Mouse (Mus musculus) liver, postnatal 0 days (tissue): Measurements from ENCODE around the gene Fn3k. TPM values are rescaled to one million over a fixed set of nuclear protein-coding genes. Genes with fewer than 3 reads are reported as not detected.

Source experiments
- ATAC-seq: fragments of 200-750 bp; cut with Nextera tagmentation; 2 replicates; pipeline ENCODE4 v1.8.0; 2017; ENCODE audit warnings: mild to moderate bottlenecking, moderate library complexity
- DNase-seq: peaks from one replicate; pipeline ENCODE4 v3.0.0-alpha.2; 2016
- H3K27ac ChIP-seq: fragments of 300-500 bp; sonication (generic); 2 replicates; pipeline ENCODE4 v1.5.1; 2014; ENCODE audit warnings: antibody characterized with exemption, moderate library complexity, mild to moderate bottlenecking, low read depth
- H3K27me3 ChIP-seq: fragments of 300-500 bp; sonication (generic); 2 replicates; pipeline ENCODE4 v1.6.1; 2014; ENCODE audit warnings: low read length, control low read depth, mixed read lengths; ENCODE audit not compliant: insufficient read depth
- H3K36me3 ChIP-seq: fragments of 300-500 bp; sonication (generic); replicated peaks from 2 replicates; pipeline ENCODE4 v1.6.1; 2014; ENCODE audit warnings: mild to moderate bottlenecking, control low read depth, low read length, moderate library complexity, mixed read lengths; ENCODE audit not compliant: insufficient read depth
- H3K4me1 ChIP-seq: fragments of 300-500 bp; sonication (generic); 2 replicates; pipeline ENCODE4 v1.6.1; 2014; ENCODE audit warnings: antibody characterized with exemption, mild to moderate bottlenecking, control low read depth; ENCODE audit not compliant: insufficient read depth
- H3K4me2 ChIP-seq: fragments of 300-500 bp; sonication (generic); 2 replicates; pipeline ENCODE4 v1.6.1; 2014; ENCODE audit warnings: low read depth, mild to moderate bottlenecking, low read length, moderate library complexity, mixed read lengths
- H3K4me3 ChIP-seq: fragments of 300-500 bp; sonication (generic); 2 replicates; pipeline ENCODE4 v1.5.1; 2014; ENCODE audit warnings: low read depth, low read length
- H3K9ac ChIP-seq: fragments of 300-500 bp; sonication (generic); replicated peaks from 2 replicates; pipeline ENCODE4 v1.6.1; 2014; ENCODE audit warnings: mild to moderate bottlenecking, moderate library complexity
- H3K9me3 ChIP-seq: fragments of 300-500 bp; sonication (generic); 2 replicates; pipeline ENCODE4 v1.6.1; 2016; ENCODE audit warnings: mild to moderate bottlenecking, control low read depth, low read length, mixed read lengths
- CTCF ChIP-seq: sonication (generic); IDR thresholded peaks from 2 replicates; pipeline ENCODE4 v1.5.1; 2016; ENCODE audit warnings: antibody characterized with exemption, low read depth
- EP300 ChIP-seq: IDR thresholded peaks from 2 replicates; pipeline ENCODE4 v1.6.1; 2016; ENCODE audit warnings: antibody characterized with exemption, low read depth, mild to moderate bottlenecking
- WGBS: fragments of 180-500 bp; shearing (Covaris S2); extraction: QIAGEN DNeasy Blood & Tissue Kit; methylation state at CpG from one replicate; pipeline ENCODE4 v1.1.7; 2014; ENCODE audit not compliant: insufficient replicate concordance; 5-methylcytosine and 5-hydroxymethylcytosine counted together
- microRNA-seq: library from miRNA; unstranded; fragments of <30 nt; microRNA quantifications from one replicate; pipeline ENCODE4, GENCODE M21; 2016
- polyA plus RNA-seq: library from polyadenylated mRNA; unstranded; fragments of >200 nt; fragmentation: Nextera tagmentation; extraction: Ambion mirVana; gene quantifications from 2 replicates; pipeline ENCODE4 v1.2.1, GENCODE M21; 2015

Gene Fn3k
- polyA plus RNA-seq, 1 experiment from 2014 or later, result 14.6 TPM

DNA sequence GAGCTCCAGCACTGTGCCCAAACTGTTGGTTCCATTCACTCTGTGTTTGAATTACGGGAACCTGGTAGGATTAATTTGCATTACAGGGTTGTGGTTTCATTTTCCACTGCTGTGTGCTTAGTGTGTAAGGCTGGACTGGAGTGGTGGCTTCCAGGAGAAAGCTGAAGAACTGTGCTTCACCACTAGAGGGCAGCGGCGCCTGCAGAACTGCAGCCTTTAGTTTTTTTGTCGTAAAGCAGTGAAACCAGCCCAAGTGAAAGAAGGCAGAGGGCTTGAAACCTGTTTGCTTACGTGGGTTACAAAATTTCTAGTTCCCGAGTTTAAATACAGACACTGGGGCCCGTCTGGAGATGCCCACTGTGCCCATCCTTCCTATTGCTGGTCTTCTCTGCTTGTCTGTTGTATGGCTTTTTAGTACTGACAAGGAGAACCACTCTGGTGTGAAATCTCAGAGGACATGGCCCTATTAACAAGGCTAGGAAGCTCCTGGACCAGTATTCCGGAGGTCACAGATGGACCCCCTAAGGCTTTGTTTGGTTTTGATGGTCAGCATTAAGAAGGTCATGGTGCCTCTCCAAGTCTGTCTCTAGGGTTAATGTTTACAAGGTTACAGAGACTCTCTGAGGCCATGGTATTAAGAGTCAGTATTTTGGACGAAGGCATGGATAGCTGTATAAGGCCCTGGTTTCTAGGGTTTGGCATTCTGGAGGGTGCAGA lies 41.1 kb downstream of the Fn3k start:
- DNase-seq (peak; percentile 87), ATAC-seq (peak; percentile 74)
- Histone ChIP-seq H3K9me3 (no peaks in the 10 kb centered on the region), H3K4me2 (no peak overlapping the region), H3K4me1 (peaks cover 1% of the 10 kb centered on the region; the same call in 1 of the 2 replicates), H3K27ac (no peak overlapping the region), H3K4me3 (no peak overlapping the region), H3K27me3 (no peaks in the 10 kb centered on the region), H3K36me3 (peaks cover 15% of the 10 kb centered on the region; the same call in 1 of the 2 replicates), H3K9ac (no peak overlapping the region; the same call in 1 of the 2 replicates)
- TF ChIP-seq EP300 (no peak), CTCF (peak; percentile 96)
- 21% methylated on average over 9 of the region's 9 CpGs for WGBS

DNA sequence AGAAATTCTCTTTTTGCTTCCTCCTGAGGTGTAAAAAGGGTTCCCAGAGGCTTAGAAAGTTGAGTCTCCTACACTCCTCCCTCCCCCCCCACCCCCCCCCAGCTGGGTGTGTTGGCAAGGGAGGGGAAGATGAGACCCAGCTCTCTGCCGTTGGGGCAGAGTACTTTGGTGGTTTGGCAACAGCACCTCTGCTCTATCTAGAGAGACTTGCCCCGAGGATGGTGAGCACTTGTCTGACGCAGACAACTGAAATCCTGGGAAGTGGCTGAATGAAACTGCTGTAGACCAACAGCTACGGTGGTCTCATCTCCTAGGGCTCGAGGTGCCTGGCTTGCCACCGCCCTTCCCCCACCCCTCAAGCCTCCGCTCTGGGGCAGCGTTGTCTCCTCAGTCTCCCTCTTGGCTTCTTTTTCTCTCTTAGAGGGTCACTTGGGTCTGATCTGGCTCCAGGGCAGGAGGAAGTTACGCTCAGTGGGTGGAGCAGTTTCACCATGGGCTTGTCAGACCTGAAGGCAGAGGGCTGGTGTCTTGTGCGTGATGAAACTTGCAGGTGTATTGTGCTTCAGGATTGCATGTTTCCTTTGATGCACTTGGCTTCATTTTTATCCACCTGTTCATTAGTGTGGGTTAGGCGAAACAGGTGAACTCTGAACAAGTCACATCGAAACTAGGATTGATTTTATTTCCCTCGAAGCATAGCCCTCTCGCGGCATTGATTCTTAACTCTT lies 44.9 kb downstream of the Fn3k start:
- Histone ChIP-seq H3K4me1 (peaks cover 10% of the 10 kb centered on the region), H3K27ac (no peak overlapping the region), H3K4me2 (no peak overlapping the region), H3K9ac (no peak overlapping the region), H3K4me3 (no peak overlapping the region), H3K9me3 (no peaks in the 10 kb centered on the region), H3K36me3 (peaks cover 15% of the 10 kb centered on the region; the same call in 1 of the 2 replicates), H3K27me3 (no peaks in the 10 kb centered on the region)
- ATAC-seq, result no peak
- TF ChIP-seq EP300 (no peak), CTCF (no peak)
- 73% methylated on average over 15 of the region's 15 CpGs for WGBS
- DNase-seq, result no peak

DNA sequence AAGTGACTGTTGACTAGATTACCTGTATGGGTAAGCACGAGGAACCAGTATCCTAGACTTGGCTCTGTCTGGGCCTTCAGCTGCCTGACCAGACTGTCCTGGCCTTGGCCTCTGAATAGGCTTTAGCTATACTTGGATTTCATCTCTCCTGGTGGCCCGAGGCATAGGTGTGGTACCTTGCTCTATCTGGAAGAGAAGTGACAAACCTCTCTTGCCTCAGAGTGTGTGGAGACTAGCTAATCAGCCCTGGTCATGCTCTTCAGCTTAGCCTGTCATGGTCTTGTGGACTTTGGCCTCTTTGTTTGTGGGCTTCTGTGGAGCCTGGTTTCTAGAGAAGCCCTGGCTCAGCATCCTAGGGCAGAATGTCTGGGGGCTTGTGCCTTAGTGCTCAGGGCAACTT lies 46.4 kb downstream of the Fn3k start:
- Histone ChIP-seq H3K4me2 (no peak overlapping the region), H3K27me3 (no peaks in the 10 kb centered on the region), H3K9ac (no peak overlapping the region), H3K9me3 (no peaks in the 10 kb centered on the region), H3K4me1 (peaks cover 13% of the 10 kb centered on the region), H3K36me3 (peaks cover 11% of the 10 kb centered on the region; the same call in 1 of the 2 replicates), H3K4me3 (no peak overlapping the region), H3K27ac (no peak overlapping the region; the same call in 1 of the 2 replicates)
- DNase-seq, result no peak
- WGBS, result 52% methylated on average over 2 of the region's 2 CpGs
- peak; percentile 58 for ATAC-seq
- TF ChIP-seq EP300 (no peak), CTCF (no peak)

DNA sequence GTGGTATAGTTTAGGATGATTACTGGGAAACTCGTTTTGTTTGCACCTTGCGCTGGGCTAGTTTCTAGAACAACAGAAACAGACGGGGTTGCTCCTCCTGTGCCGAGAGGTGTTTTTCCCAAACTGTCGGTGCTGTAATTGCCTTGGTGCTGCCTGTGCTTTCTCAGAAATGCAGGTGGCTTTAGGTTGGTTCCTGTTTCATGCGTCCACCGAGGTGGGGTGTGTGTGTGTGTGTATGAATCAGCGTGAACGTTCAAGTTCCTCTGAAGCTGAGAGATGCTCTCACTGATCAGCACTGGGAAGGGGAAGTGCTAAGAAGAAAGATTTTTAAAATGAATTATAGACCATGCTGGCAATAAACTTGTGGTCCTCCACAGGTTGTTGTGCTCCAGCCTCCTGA lies 51.2 kb downstream of the Fn3k start:
- Histone ChIP-seq H3K36me3 (no peaks in the 10 kb centered on the region), H3K9ac (no peak overlapping the region)

DNA sequence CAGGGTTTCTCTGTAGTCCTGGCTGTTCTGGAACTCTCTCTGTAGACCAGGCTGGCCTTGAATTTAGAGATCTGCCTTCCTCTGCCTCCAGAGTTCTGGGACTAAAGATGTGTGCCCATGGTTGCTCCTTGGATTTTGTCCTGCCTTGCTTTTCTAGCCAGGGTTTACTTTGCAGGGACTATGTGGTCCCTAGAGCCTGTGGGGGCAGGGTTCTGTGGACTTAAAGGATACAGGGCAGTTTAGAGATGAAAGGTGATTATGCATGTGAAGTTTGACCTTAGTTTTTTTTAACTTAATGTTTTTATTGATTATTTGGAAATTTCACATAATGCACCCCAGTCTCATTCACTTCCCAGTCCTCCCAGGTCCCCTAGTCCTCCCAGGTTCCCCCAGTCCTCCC lies 55.9 kb downstream of the Fn3k start:
- H3K4me3 ChIP-seq, result no peak overlapping the region
- no peak for DNase-seq
- H3K9ac ChIP-seq, result no peak overlapping the region
- H3K27ac ChIP-seq, result 0 out of 2 replicates have a peak overlapping the region, but pooled peaks have one; percentile 9
- H3K9me3 ChIP-seq, result no peaks in the 10 kb centered on the region
- TF ChIP-seq EP300, result no peak
- TF ChIP-seq CTCF, result no peak
- 0 out of 2 replicates have a peak, but pooled peaks have one; percentile 24 for ATAC-seq
- H3K4me2 ChIP-seq, result peak overlapping the region; percentile 11; the same call in 1 of the 2 replicates
- H3K27me3 ChIP-seq, result no peaks in the 10 kb centered on the region
- H3K4me1 ChIP-seq, result peaks cover 7% of the 10 kb centered on the region
- peaks cover 9% of the 10 kb centered on the region; the same call in 1 of the 2 replicates for H3K36me3 ChIP-seq

More for the DNA sequence above, 51.2 kb downstream of the Fn3k start:
- TF ChIP-seq EP300 (no peak), CTCF (no peak)
- H3K4me1 ChIP-seq, result peaks cover 18% of the 10 kb centered on the region
- no peaks in the 10 kb centered on the region for H3K9me3 ChIP-seq
- no peak for DNase-seq
- H3K4me2 ChIP-seq, result no peak overlapping the region
- no peak for ATAC-seq
- WGBS, result 51% methylated on average over 9 of the region's 9 CpGs
- H3K27ac ChIP-seq, result no peak overlapping the region
- no peaks in the 10 kb centered on the region for H3K27me3 ChIP-seq
- no peak overlapping the region for H3K4me3 ChIP-seq

Small RNAs within 50 kb of the gene (microRNA-seq; reads per million reads assigned to microRNA genes)
- gene Mir7236, result not detected

Other genes starting within 250 kb of the Fn3k start
- 2.3 and 3.2 TPM in 2 replicates for gene Hexdc, start 230.5 kb upstream of the Fn3k start, polyA plus RNA-seq
- 17.7 and 17.9 TPM in 2 replicates for gene Ogfod3, start 230.2 kb upstream of the Fn3k start, polyA plus RNA-seq
- gene Cybc1, start 205.6 kb upstream of the Fn3k start, polyA plus RNA-seq, result 13.3 and 15.0 TPM in 2 replicates
- gene Narf, start 197.7 kb upstream of the Fn3k start, polyA plus RNA-seq, result 27.8 and 39.1 TPM in 2 replicates
- 2.3 and 2.6 TPM in 2 replicates for gene Foxk2, start 174.9 kb upstream of the Fn3k start, polyA plus RNA-seq
- 16.6 and 16.7 TPM in 2 replicates for gene Wdr45b, start 80.5 kb upstream of the Fn3k start, polyA plus RNA-seq
- 0.58 and 0.60 TPM in 2 replicates for gene Rab40b, start 46.7 kb upstream of the Fn3k start, polyA plus RNA-seq
- 12.2 and 14.6 TPM in 2 replicates for gene Fn3krp, start 13.5 kb upstream of the Fn3k start, polyA plus RNA-seq
- 20.0 and 21.2 TPM in 2 replicates for gene Tbcd, start 17.0 kb downstream of the Fn3k start, polyA plus RNA-seq
- gene Zfp750, start 84.4 kb downstream of the Fn3k start, polyA plus RNA-seq, result 2.5 TPM in 2 replicates
- gene B3gntl1, start 238.2 kb downstream of the Fn3k start, polyA plus RNA-seq, result 1.1 and 1.5 TPM in 2 replicates